Mouse (Mus musculus): Measurements from ENCODE around the gene Atp10a. TPM values are rescaled to one million over a fixed set of nuclear protein-coding genes. Genes with fewer than 3 reads are reported as not detected.
A peak's percentile ranks its signal among the peaks of the same experiment; 100 is the strongest.

The Atp10a gene
- polyA plus RNA-seq, 1 experiment from 2014 or later, result 3.5 TPM

GRCm38 (mm10) chr7:58754076-58754475 is 98.1 kb downstream of the Atp10a start:
- peaks cover 9% of the 10 kb centered on the region; the same call in 1 of the 2 replicates for H3K4me1 ChIP-seq
- 85% methylated on average over 1 of the region's 1 CpGs for WGBS
- H3K36me3 ChIP-seq, result no peaks in the 10 kb centered on the region
- DNase-seq (ENCODE audit: low spot score), result no peak
- no peak overlapping the region for H3K27ac ChIP-seq
- no peaks in the 10 kb centered on the region for H3K9me3 ChIP-seq
- no peaks in the 10 kb centered on the region for H3K27me3 ChIP-seq (ENCODE audit: insufficient read depth, poor library complexity, severe bottlenecking)
- no peak overlapping the region for H3K4me3 ChIP-seq

- Histone ChIP-seq H3K27ac (no peak overlapping the region), H3K4me1 (peaks cover 9% of the 10 kb centered on the region; the same call in 1 of the 2 replicates), H3K27me3 (ENCODE audit: insufficient read depth, poor library complexity, severe bottlenecking) (no peaks in the 10 kb centered on the region), H3K9me3 (no peaks in the 10 kb centered on the region), H3K36me3 (no peaks in the 10 kb centered on the region), H3K4me3 (no peak overlapping the region)
- DNase-seq (ENCODE audit: low spot score), result no peak
- 90% methylated on average over 4 of the region's 4 CpGs for WGBS
These were observed 98.6 kb downstream of the Atp10a start for GRCm38 (mm10) chr7:58754536-58754935.

GRCm38 (mm10) chr7:58755083-58755482 is 99.1 kb downstream of the Atp10a start:
- Histone ChIP-seq H3K27me3 (ENCODE audit: insufficient read depth, poor library complexity, severe bottlenecking) (no peaks in the 10 kb centered on the region), H3K4me3 (no peak overlapping the region), H3K9me3 (no peaks in the 10 kb centered on the region), H3K4me1 (peaks cover 9% of the 10 kb centered on the region; the same call in 1 of the 2 replicates), H3K36me3 (no peaks in the 10 kb centered on the region), H3K27ac (no peak overlapping the region)
- no peak for DNase-seq (ENCODE audit: low spot score)

DNA sequence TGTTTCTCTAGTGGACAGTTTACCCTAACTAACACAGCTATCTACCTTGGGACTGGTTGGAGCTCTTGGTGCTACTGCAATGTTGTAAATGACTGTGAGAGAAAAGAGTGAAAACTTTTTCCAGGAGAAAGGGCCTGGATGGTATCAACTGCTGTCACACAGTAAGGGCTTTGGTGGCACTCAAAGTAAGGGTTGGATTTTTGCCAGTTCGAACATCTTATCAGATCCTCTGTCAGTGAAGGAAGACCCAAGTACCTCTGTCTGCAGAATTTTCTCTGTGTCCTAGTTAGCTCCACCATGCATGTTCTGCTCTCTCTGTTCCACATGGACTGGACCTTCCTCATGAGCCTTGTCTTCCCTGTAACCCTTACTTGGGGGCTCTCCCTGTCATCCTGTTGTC is 99.9 kb downstream of the Atp10a start:
- Histone ChIP-seq H3K36me3 (no peaks in the 10 kb centered on the region), H3K27ac (no peak overlapping the region), H3K9me3 (no peaks in the 10 kb centered on the region), H3K4me1 (peaks cover 9% of the 10 kb centered on the region; the same call in 1 of the 2 replicates), H3K4me3 (no peak overlapping the region), H3K27me3 (ENCODE audit: insufficient read depth, poor library complexity, severe bottlenecking) (no peaks in the 10 kb centered on the region)
- no peak for DNase-seq (ENCODE audit: low spot score)
- WGBS, result 26% methylated on average over 1 of the region's 1 CpGs

- no peaks in the 10 kb centered on the region for H3K36me3 ChIP-seq
- no peak for DNase-seq (ENCODE audit: low spot score)
- H3K9me3 ChIP-seq, result no peaks in the 10 kb centered on the region
- no peaks in the 10 kb centered on the region for H3K27me3 ChIP-seq (ENCODE audit: insufficient read depth, poor library complexity, severe bottlenecking)
- 68% methylated on average over 2 of the region's 2 CpGs for WGBS
- no peak overlapping the region for H3K4me3 ChIP-seq
- H3K4me1 ChIP-seq, result peaks cover 9% of the 10 kb centered on the region; the same call in 1 of the 2 replicates
- no peak overlapping the region for H3K27ac ChIP-seq
These were observed 101.4 kb downstream of the Atp10a start for GRCm38 (mm10) chr7:58757331-58757730.

DNA sequence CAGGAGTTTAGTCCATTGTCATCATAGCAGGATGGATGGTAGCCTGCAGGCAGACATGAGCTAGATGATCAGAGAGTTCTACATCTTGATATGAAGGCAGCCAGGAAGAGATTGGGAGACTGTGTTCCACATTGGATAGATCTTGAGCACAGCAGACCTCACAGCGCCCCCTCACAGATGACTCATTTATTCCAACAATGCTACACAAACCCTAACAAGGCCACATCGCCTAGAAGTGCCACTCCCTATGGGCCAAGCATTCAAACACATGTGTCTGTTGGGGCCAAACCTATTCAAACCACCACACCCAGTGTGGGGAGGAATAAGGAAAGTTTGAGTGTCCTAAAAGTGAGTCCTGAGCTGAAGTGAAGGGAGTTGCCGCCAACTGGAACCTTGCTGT is 102.4 kb downstream of the Atp10a start:
- WGBS, result 69% methylated on average over 3 of the region's 3 CpGs
- no peak for DNase-seq (ENCODE audit: low spot score)
- Histone ChIP-seq H3K36me3 (no peaks in the 10 kb centered on the region), H3K4me1 (peaks cover 9% of the 10 kb centered on the region; the same call in 1 of the 2 replicates), H3K4me3 (no peak overlapping the region), H3K27me3 (ENCODE audit: insufficient read depth, poor library complexity, severe bottlenecking) (no peaks in the 10 kb centered on the region), H3K27ac (no peak overlapping the region), H3K9me3 (no peaks in the 10 kb centered on the region)

GRCm38 (mm10) chr7:58759265-58759664 is 103.3 kb downstream of the Atp10a start:
- 80% methylated on average over 4 of the region's 4 CpGs for WGBS
- DNase-seq (ENCODE audit: low spot score), result no peak
- no peak overlapping the region for H3K27ac ChIP-seq
- H3K4me1 ChIP-seq, result peaks cover 9% of the 10 kb centered on the region; the same call in 1 of the 2 replicates
- no peaks in the 10 kb centered on the region for H3K36me3 ChIP-seq
- no peaks in the 10 kb centered on the region for H3K27me3 ChIP-seq (ENCODE audit: insufficient read depth, poor library complexity, severe bottlenecking)
- no peak overlapping the region for H3K4me3 ChIP-seq
- H3K9me3 ChIP-seq, result no peaks in the 10 kb centered on the region

DNA sequence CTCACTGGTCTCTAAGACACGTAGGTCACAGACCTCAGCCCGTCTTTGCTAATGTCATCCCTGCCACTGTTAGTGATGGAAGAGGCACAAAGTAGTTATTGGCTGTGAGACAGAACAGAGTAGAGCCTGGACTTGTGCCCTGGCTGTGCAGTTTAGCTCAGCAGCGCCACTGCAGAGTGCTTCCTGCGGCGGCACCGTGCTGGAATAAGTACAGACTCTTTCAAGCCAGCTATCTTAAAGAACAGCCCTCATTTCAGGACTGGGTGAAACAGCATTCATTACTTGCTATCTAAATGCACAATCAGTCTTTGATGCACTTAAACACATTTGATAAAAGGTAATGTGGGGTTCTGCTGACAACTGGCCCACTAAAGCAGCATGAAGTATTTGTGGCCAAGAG is 111.3 kb downstream of the Atp10a start:
- Histone ChIP-seq H3K27ac (no peak overlapping the region), H3K36me3 (no peaks in the 10 kb centered on the region), H3K9me3 (no peaks in the 10 kb centered on the region), H3K4me3 (no peak overlapping the region), H3K4me1 (no peaks in the 10 kb centered on the region), H3K27me3 (ENCODE audit: insufficient read depth, poor library complexity, severe bottlenecking) (no peaks in the 10 kb centered on the region)
- no peak for DNase-seq (ENCODE audit: low spot score)
- 69% methylated on average over 6 of the region's 6 CpGs for WGBS

DNA sequence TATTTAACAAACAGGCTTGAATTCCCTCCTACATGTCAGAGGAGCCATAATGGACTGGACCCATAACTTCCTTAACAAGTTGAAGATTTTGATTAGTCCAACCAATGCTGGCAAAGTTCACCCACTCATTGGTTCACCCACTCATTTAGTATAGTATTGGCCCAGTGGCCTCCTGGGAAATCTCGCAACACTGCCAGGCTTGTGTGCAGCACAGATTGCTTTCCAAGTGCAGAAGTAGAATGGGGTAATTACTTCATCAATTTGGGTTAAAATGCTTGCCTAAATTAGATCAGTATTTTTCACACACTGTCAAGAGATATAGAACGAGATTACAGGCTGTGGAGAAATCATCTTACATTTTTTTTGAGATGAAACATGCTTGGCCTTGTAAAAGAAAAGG is 112.3 kb downstream of the Atp10a start:
- WGBS, result 83% methylated on average over 2 of the region's 2 CpGs
- no peak for DNase-seq (ENCODE audit: low spot score)
- Histone ChIP-seq H3K4me3 (no peak overlapping the region), H3K9me3 (no peaks in the 10 kb centered on the region), H3K27me3 (ENCODE audit: insufficient read depth, poor library complexity, severe bottlenecking) (no peaks in the 10 kb centered on the region), H3K36me3 (no peaks in the 10 kb centered on the region), H3K4me1 (no peaks in the 10 kb centered on the region), H3K27ac (no peak overlapping the region)

DNA sequence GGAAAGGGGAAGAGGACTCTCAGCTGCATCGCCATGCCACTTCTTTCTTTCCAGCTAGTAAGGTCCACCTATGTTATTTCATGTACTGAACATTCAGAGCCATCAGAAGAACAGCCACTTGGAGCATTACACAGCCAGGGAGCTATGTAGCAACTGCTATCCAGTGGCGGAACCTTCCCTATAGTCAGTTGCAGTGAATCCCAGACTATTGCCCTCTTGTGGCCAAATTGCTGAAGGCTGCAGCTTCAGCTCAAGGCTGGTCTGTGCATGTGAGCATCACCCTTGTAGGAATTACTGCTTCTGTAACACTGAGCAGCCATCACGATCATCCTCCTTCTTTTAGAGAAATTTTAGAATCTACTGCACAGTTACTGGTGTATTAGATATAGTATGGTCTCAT is 114.3 kb downstream of the Atp10a start:
- no peak overlapping the region for H3K4me3 ChIP-seq
- no peaks in the 10 kb centered on the region for H3K36me3 ChIP-seq
- DNase-seq (ENCODE audit: low spot score), result no peak
- no peak overlapping the region for H3K27ac ChIP-seq
- no peaks in the 10 kb centered on the region for H3K4me1 ChIP-seq
- WGBS, result 64% methylated on average over 3 of the region's 3 CpGs
- no peaks in the 10 kb centered on the region for H3K9me3 ChIP-seq
- H3K27me3 ChIP-seq (ENCODE audit: insufficient read depth, poor library complexity, severe bottlenecking), result no peaks in the 10 kb centered on the region

GRCm38 (mm10) chr7:58772048-58772690 is 116.2 kb downstream of the Atp10a start:
- no peaks in the 10 kb centered on the region for H3K9me3 ChIP-seq
- no peaks in the 10 kb centered on the region for H3K27me3 ChIP-seq (ENCODE audit: insufficient read depth, poor library complexity, severe bottlenecking)
- no peak overlapping the region for H3K4me3 ChIP-seq
- H3K27ac ChIP-seq, result no peak overlapping the region
- DNase-seq (ENCODE audit: low spot score), result no peak
- no peaks in the 10 kb centered on the region for H3K4me1 ChIP-seq
- H3K36me3 ChIP-seq, result no peaks in the 10 kb centered on the region
- WGBS, result 81% methylated on average over 6 of the region's 6 CpGs

DNA sequence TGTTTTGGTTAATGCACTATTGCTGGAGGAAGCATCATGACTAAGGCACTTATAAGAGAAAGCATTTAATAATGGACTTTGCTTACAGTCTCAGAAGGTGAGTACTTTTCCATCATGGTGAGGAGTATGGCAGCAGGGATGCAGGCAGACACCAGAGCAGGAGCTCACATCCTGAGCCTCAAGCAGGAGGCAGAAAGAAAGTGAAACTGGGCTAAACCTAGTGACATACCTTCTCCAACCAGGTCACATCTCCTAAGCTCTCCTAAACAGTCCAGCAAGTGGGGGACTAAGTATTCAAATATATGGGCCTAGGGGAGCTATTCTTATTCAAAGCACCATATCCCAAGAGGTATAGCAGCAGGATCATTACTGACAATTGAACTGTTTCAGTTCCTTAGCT is 123.2 kb downstream of the Atp10a start:
- H3K27me3 ChIP-seq (ENCODE audit: insufficient read depth, poor library complexity, severe bottlenecking), result no peaks in the 10 kb centered on the region
- H3K36me3 ChIP-seq, result no peaks in the 10 kb centered on the region
- no peak for DNase-seq (ENCODE audit: low spot score)
- H3K4me1 ChIP-seq, result no peaks in the 10 kb centered on the region
- no peak overlapping the region for H3K27ac ChIP-seq
- no peak overlapping the region for H3K4me3 ChIP-seq
- H3K9me3 ChIP-seq, result no peaks in the 10 kb centered on the region

- no peak overlapping the region for H3K27ac ChIP-seq
- H3K27me3 ChIP-seq (ENCODE audit: insufficient read depth, poor library complexity, severe bottlenecking), result no peaks in the 10 kb centered on the region
- no peaks in the 10 kb centered on the region for H3K36me3 ChIP-seq
- H3K9me3 ChIP-seq, result no peaks in the 10 kb centered on the region
- no peak for DNase-seq (ENCODE audit: low spot score)
- WGBS, result 71% methylated on average over 4 of the region's 4 CpGs
- H3K4me3 ChIP-seq, result no peak overlapping the region
- H3K4me1 ChIP-seq, result peaks cover 26% of the 10 kb centered on the region
These were observed 131.0 kb downstream of the Atp10a start for GRCm38 (mm10) chr7:58786986-58787385.

DNA sequence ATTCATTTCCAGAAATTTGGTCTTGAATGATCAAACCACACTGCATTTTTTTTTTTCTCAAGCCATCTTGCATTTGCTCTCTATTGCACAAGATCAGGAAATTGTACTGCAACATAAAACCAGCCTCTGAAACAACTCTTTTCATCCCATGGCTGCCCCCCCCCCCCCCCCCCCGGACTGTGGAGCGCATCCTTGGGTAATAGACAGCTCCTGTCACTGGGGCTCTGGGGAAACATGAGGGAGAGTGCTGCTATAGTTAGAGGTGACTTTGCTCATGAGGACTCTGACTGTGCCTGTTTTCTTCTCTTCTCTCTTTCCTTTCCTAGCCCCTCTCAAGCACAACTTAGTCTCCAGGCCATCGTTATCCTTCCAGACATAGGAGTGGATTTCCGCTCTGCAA is 131.6 kb downstream of the Atp10a start:
- Histone ChIP-seq H3K27me3 (ENCODE audit: insufficient read depth, poor library complexity, severe bottlenecking) (no peaks in the 10 kb centered on the region), H3K27ac (peak overlapping the region; percentile 75), H3K4me1 (peaks cover 26% of the 10 kb centered on the region), H3K9me3 (no peaks in the 10 kb centered on the region), H3K36me3 (no peaks in the 10 kb centered on the region), H3K4me3 (no peak overlapping the region)
- no peak for DNase-seq (ENCODE audit: low spot score)
- WGBS, result 61% methylated on average over 4 of the region's 4 CpGs

Data from heart, embryonic 10.5 days (tissue).